Mouse (Mus musculus) cerebellum, adult 2 months (tissue): ENCODE data around the gene Prss22. TPM values are rescaled to one million over a fixed set of nuclear protein-coding genes. Genes with fewer than 3 reads are reported as not detected.

Experiments
- DNase-seq, 2 experiments: peaks; one replicate each; pipeline ENCODE4 v3.0.0; 2021
- H3K27ac ChIP-seq: fragments of 200-500 bp; 2 replicates; pipeline ENCODE4 v1.5.1; 2012; ENCODE audit warnings: low read length, control low read depth, inconsistent platforms; ENCODE audit not compliant: insufficient read depth
- H3K27me3 ChIP-seq: fragments of 200-500 bp; 2 replicates; pipeline ENCODE4 v1.6.1; 2012; ENCODE audit warnings: inconsistent platforms, mild to moderate bottlenecking, low read length, moderate library complexity; ENCODE audit not compliant: control insufficient read depth, insufficient read depth
- H3K4me1 ChIP-seq: fragments of 200-500 bp; 2 replicates; pipeline ENCODE4 v1.6.1; 2011; ENCODE audit warnings: low read length; ENCODE audit not compliant: control insufficient read depth, insufficient read depth
- H3K4me3 ChIP-seq: fragments of 200-500 bp; replicated peaks from 2 replicates; pipeline ENCODE3; 2011; ENCODE audit warnings: mild to moderate bottlenecking, low read depth, low read length, control low read depth; ENCODE audit not compliant: insufficient read depth
- CTCF ChIP-seq: fragments of 200-500 bp; IDR thresholded peaks from 2 replicates; pipeline ENCODE4 v1.5.1; 2011; ENCODE audit warnings: low read depth, mild to moderate bottlenecking, control low read depth, low read length, moderate library complexity, borderline replicate concordance; ENCODE audit not compliant: insufficient read depth
- POLR2A ChIP-seq: fragments of 200-500 bp; IDR thresholded peaks from 2 replicates; pipeline ENCODE4 v1.6.1; 2011; ENCODE audit warnings: low read length, control low read depth, borderline replicate concordance; ENCODE audit not compliant: insufficient read depth
- WGBS: fragments of 180-500 bp; shearing (Covaris S2); methylation state at CpG from one replicate; pipeline ENCODE4 v1.1.7; 2018; 5-methylcytosine and 5-hydroxymethylcytosine counted together
- polyA plus RNA-seq: library from polyadenylated mRNA; depleted of rRNA; stranded (reverse); fragments of >200 nt; gene quantifications from 2 replicates; pipeline ENCODE4 v1.2.3, GENCODE M21; 2012; rRNA removed

Gene Prss22
- not detected in 2 replicates for polyA plus RNA-seq

DNA sequence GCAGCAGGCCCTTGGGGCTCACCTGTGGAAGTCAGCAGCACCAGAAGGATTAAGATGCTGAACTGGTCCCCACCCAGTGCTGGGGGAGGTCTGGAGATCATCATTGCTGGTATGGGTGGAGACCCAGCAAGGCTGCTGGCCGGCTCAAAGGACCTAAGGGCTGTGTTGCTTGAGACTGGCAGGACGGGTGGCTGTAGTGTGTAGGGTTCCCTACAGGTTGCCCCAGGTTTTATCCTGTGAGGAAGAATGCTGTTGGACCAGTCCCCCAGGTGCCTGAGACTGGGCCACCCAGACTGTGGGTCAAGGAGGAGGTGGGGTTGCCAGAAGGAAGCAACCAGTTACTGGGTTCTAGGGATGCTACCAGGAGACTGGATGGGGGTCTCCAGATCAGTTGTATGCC, at the start of gene Prss22:
Prss22 (minus strand) TSS at position 200 of the 400 bp plus-strand sequence.
- H3K27me3 ChIP-seq, result no peaks in the 10 kb centered on the region
- no peaks in the 10 kb centered on the region for H3K4me1 ChIP-seq
- TF ChIP-seq CTCF (no peak), POLR2A (no peak)
- WGBS, result 78% methylated on average over 2 of the region's 2 CpGs
- no peak for DNase-seq
- H3K27ac ChIP-seq, result no peak within 1 kb of the TSS
- H3K4me3 ChIP-seq, result no peak within 1 kb of the TSS

DNA sequence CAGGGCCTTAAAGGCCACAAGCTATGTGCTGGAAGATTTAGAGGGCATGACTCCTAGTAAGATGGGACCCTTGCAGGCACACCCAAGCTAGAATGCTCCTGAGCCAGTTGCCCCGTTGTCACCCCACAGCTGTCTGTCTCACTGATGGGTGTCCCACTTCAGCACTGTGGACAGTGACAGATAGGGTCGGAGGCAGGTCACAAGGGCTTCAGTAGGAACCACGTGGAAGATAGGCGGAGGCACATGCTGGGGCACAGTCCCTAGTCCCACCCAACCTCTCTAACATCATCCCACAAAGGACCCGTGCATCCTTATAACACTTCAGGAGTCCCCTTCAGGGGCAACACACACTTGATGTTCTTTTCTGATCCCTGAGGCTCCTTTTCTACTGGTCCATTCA, 48.1 kb upstream of the Prss22 start:
- TF ChIP-seq POLR2A (no peak), CTCF (no peak)
- no peak overlapping the region for H3K27ac ChIP-seq
- no peak overlapping the region for H3K4me3 ChIP-seq
- DNase-seq, result no peak
- no peaks in the 10 kb centered on the region for H3K4me1 ChIP-seq
- WGBS, result 60% methylated on average over 5 of the region's 5 CpGs
- H3K27me3 ChIP-seq, result no peaks in the 10 kb centered on the region

DNA sequence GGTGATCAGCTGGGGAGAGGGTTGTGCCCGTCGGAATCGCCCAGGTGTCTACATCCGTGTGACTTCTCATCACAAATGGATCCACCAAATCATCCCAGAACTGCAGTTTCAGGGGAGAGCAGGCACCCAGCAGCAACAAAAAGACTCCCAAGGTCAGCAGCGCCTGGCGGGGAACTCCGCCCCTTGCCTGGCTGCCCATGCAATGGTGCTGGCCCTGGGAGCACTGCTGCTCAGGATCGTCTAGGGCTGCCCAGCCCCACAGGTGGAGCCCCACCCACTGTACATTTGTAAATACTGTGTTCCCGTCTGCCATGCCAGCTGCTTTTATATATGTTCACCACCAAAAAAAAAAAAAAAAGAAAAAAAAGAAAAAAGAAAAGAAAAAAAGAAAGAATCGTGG, 47.7 kb upstream of the Prss22 start:
- DNase-seq, result no peak
- no peaks in the 10 kb centered on the region for H3K27me3 ChIP-seq
- TF ChIP-seq POLR2A (no peak), CTCF (no peak)
- no peak overlapping the region for H3K27ac ChIP-seq
- H3K4me3 ChIP-seq, result no peak overlapping the region
- no peaks in the 10 kb centered on the region for H3K4me1 ChIP-seq
- WGBS, result 80% methylated on average over 10 of the region's 10 CpGs

DNA sequence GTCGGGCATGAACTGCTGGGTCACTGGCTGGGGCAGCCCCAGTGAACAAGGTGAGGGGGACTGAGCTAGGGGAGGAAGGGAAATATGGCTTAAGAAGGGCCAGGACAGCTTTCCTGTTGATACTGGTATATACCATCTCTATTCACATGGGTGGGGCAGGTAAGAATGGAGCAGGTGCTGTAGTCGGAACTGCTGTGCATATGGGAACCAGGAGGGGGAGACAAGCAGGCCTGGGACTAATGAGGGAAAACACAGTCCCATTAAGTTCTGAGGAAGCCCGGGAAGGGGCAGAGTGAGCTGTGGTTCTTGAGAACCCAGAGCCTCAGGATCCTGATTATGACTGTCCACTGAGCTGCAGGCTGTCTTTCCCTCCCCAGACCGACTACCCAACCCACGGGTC, 46.6 kb upstream of the Prss22 start:
- WGBS, result 66% methylated on average over 5 of the region's 5 CpGs
- 0 out of 2 replicates have a peak, but pooled peaks cover under 1% of the 10 kb centered on the region for H3K4me1 ChIP-seq
- H3K27ac ChIP-seq, result no peak overlapping the region
- TF ChIP-seq CTCF, result peak; percentile 8; the same call in 1 of the 2 replicates
- no peak for TF ChIP-seq POLR2A
- no peak for DNase-seq
- H3K27me3 ChIP-seq, result no peaks in the 10 kb centered on the region
- no peak overlapping the region for H3K4me3 ChIP-seq

DNA sequence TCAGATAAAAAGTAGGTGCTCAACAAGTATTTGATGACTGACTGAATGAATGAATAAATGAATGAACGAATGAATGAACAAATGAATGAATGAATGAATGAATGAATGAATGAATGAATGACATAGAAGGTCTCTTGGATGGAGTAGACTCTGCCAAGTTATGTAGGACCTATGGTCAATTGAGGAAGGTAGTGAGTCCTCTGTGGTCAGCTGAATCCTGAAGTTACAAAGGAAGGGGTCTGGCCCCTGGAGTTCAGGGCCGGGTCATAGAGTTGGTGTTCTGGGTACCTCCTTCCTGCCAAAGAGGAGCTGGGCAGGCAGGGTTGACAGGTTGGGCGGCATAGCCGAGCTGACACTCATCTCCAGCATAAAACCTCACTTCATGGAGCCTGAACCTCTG, 39.9 kb upstream of the Prss22 start, which contains the start of gene Prss27:
Prss27 (plus strand) TSS at position 301 of the 400 bp plus-strand sequence.
- Histone ChIP-seq H3K4me3 (no peak within 1 kb of the TSS), H3K27me3 (no peaks in the 10 kb centered on the region), H3K4me1 (peaks cover 3% of the 10 kb centered on the region; the same call in 1 of the 2 replicates), H3K27ac (no peak within 1 kb of the TSS)
- 71% methylated on average over 4 of the region's 4 CpGs for WGBS
- DNase-seq, result no peak
- TF ChIP-seq CTCF, result no peak
- TF ChIP-seq POLR2A, result no peak

DNA sequence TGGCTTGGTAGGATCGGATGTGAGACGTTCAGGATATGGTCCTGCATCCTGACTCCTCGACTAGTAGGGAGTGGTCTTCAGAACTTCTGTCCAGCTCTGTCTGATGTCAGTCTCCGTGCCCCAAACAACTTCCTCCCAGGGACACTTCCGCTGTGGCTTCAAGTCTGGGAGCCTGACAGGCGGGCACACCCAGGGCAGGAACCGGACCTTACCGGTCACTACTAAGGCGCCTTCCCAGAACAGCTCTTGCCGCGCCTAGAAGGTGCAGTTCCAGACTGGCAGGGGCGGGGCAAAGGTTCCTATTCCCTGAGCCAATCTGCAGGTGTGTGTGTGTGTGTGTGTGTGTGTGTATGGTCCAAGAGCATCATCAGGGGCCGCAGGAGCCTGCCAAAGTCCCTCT, 39.5 kb upstream of the Prss22 start:
- WGBS, result 85% methylated on average over 13 of the region's 13 CpGs
- TF ChIP-seq CTCF (no peak), POLR2A (no peak)
- DNase-seq, result no peak
- Histone ChIP-seq H3K27me3 (no peaks in the 10 kb centered on the region), H3K4me1 (peaks cover 3% of the 10 kb centered on the region; the same call in 1 of the 2 replicates), H3K27ac (no peak overlapping the region), H3K4me3 (no peak overlapping the region)

DNA sequence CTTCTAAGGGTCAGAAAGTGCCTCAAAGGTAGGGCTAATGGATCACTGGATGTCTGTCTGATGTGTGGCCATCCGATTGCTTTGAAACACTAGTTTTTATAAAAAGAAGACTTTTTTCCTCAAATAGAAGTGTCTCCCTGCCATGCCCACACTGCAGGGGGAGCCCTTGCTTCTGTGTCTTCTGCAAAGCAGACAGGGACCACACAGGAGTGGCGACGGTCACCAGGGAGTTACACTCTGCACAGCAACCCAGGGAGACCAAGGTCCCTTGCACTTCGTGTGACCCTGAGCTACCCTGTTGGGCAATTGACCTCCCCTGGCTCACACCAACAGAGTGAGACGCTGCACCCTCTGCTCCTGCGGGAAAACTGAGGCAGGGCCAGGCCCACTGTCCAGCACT, 39.1 kb upstream of the Prss22 start:
- no peak for DNase-seq
- TF ChIP-seq POLR2A, result no peak
- no peak for TF ChIP-seq CTCF
- 66% methylated on average over 6 of the region's 6 CpGs for WGBS
- Histone ChIP-seq H3K27me3 (no peaks in the 10 kb centered on the region), H3K27ac (no peak overlapping the region), H3K4me3 (no peak overlapping the region), H3K4me1 (peaks cover 3% of the 10 kb centered on the region; the same call in 1 of the 2 replicates)

DNA sequence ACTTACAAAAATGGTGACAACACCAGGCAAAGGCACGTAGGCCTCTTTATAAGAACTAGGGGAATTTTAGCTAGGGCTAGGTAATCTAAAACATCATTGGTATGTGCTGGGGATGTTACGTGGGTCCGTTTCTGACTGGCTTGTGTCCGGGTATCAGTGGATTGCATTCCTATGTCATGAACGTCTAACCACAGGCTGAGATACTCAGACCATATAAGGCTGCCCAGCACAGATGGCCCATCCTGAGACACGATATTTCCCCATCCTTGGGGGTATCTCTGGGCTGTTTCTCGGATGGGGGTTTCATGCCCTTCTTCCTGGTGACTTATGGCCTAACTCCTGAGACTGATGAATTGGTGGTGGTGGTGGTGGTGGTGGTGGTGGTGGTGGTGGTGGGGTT, 37.2 kb upstream of the Prss22 start:
- H3K27me3 ChIP-seq, result no peaks in the 10 kb centered on the region
- no peak for DNase-seq
- peaks cover 3% of the 10 kb centered on the region; the same call in 1 of the 2 replicates for H3K4me1 ChIP-seq
- H3K27ac ChIP-seq, result no peak overlapping the region
- no peak overlapping the region for H3K4me3 ChIP-seq
- 78% methylated on average over 7 of the region's 7 CpGs for WGBS
- TF ChIP-seq CTCF, result no peak
- TF ChIP-seq POLR2A, result no peak

DNA sequence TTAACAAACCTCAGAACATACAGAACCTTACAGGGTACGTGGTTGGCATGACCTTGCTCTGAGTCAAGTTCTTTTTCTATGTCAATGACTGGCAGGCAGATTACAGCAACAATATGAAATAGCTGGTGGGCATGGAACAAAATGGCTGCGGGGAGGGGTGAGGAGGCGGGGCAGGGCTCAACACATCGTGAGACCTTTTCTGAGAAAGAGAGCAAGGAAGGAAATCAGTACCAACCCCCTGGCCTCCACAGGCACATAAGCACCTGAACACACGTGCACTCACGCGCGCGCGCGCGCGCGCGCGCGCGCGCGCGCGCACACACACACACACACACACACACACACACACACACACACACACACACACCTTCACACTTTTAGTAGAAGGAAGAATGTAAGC, 32.7 kb upstream of the Prss22 start:
- no peak overlapping the region for H3K4me3 ChIP-seq
- no peaks in the 10 kb centered on the region for H3K27me3 ChIP-seq
- DNase-seq, result no peak
- TF ChIP-seq POLR2A, result no peak
- TF ChIP-seq CTCF, result no peak
- WGBS, result 72% methylated on average over 22 of the region's 22 CpGs
- H3K4me1 ChIP-seq, result no peaks in the 10 kb centered on the region
- no peak overlapping the region for H3K27ac ChIP-seq
